Mouse (Mus musculus) kidney, embryonic 16.5 days (tissue): ENCODE results near the gene Avp. TPM values are rescaled to one million over a fixed set of nuclear protein-coding genes. Genes with fewer than 3 reads are reported as not detected.

ENCODE experiments used
- ATAC-seq: fragments of 200-750 bp; cut with Nextera tagmentation; 2 replicates; pipeline ENCODE4 v1.8.0; 2017; ENCODE audit warnings: moderate TSS enrichment; ENCODE audit not compliant: low FRiP score, low TSS enrichment
- H3K27ac ChIP-seq: fragments of 300-500 bp; sonication (generic); 2 replicates; pipeline ENCODE4 v1.5.1; 2014; ENCODE audit warnings: low read length
- H3K27me3 ChIP-seq: fragments of 300-500 bp; sonication (generic); 2 replicates; pipeline ENCODE4 v1.6.1; 2014; ENCODE audit warnings: low read length, control low read depth, mixed read lengths; ENCODE audit not compliant: insufficient read depth
- H3K36me3 ChIP-seq: fragments of 300-500 bp; sonication (generic); 2 replicates; pipeline ENCODE4 v1.6.1; 2014; ENCODE audit warnings: low read length, control low read depth, mixed read lengths; ENCODE audit not compliant: insufficient read depth
- H3K4me1 ChIP-seq: fragments of 300-500 bp; sonication (generic); 2 replicates; pipeline ENCODE4 v1.6.1; 2014; ENCODE audit warnings: low read length, control low read depth, mixed read lengths; ENCODE audit not compliant: insufficient read depth
- H3K4me2 ChIP-seq: fragments of 300-500 bp; sonication (generic); replicated peaks from 2 replicates; pipeline ENCODE4 v1.6.1; 2014; ENCODE audit warnings: low read depth, low read length
- H3K4me3 ChIP-seq: fragments of 300-500 bp; sonication (generic); 2 replicates; pipeline ENCODE4 v1.5.1; 2014; ENCODE audit warnings: mild to moderate bottlenecking, low read length
- H3K9ac ChIP-seq: fragments of 300-500 bp; sonication (generic); replicated peaks from 2 replicates; pipeline ENCODE4 v1.6.1; 2014; ENCODE audit warnings: low read length
- H3K9me3 ChIP-seq: fragments of 300-500 bp; sonication (generic); 2 replicates; pipeline ENCODE4 v1.6.1; 2016; ENCODE audit warnings: low read length, control low read depth
- WGBS: fragments of 180-500 bp; shearing (Covaris S2); extraction: QIAGEN DNeasy Blood & Tissue Kit; methylation state at CpG from one replicate; pipeline ENCODE4 v1.1.7; 2014; 5-methylcytosine and 5-hydroxymethylcytosine counted together
- polyA plus RNA-seq: library from polyadenylated mRNA; unstranded; fragments of >200 nt; fragmentation: Nextera tagmentation; extraction: Ambion mirVana; gene quantifications from 2 replicates; pipeline ENCODE4 v1.2.1, GENCODE M21; 2015

The Avp gene
- polyA plus RNA-seq, 1 experiment from 2014 or later, result not detected

DNA sequence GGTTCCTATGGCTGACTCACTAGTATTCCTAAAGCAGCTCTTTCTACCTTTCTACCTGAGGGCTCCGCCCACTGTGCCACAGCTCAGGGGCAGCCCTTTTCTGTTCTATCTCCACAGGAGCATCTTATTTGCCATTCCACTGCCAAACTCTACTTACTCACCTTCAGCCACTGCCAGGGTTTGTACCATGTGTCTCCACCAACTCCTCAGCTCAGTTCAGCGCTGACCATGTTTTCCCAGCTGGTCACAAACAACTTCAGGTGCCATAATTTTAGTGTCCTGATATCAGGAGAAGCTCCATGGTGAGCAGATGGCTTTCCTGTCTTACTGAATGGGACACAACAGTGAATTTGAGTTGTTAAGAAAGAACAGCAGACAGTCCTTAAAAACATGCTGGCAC, 24.9 kb downstream of the Avp start:
- Histone ChIP-seq H3K4me1 (no peaks in the 10 kb centered on the region), H3K4me3 (no peak overlapping the region), H3K4me2 (no peak overlapping the region), H3K27ac (no peak overlapping the region), H3K27me3 (no peaks in the 10 kb centered on the region), H3K9ac (no peak overlapping the region), H3K36me3 (peaks cover 29% of the 10 kb centered on the region), H3K9me3 (no peaks in the 10 kb centered on the region)
- ATAC-seq, result no peak
- WGBS, result 96% methylated on average over 2 of the region's 2 CpGs

- Histone ChIP-seq H3K4me3 (no peak overlapping the region), H3K27ac (no peak overlapping the region), H3K36me3 (peaks cover 36% of the 10 kb centered on the region), H3K4me1 (no peaks in the 10 kb centered on the region), H3K9ac (no peak overlapping the region), H3K27me3 (no peaks in the 10 kb centered on the region), H3K9me3 (no peaks in the 10 kb centered on the region), H3K4me2 (no peak overlapping the region)
- 76% methylated on average over 1 of the region's 1 CpGs for WGBS
- ATAC-seq, result no peak
Observed at GRCm38 (mm10) chr2:130556292-130556691, 26.1 kb downstream of the Avp start.

DNA sequence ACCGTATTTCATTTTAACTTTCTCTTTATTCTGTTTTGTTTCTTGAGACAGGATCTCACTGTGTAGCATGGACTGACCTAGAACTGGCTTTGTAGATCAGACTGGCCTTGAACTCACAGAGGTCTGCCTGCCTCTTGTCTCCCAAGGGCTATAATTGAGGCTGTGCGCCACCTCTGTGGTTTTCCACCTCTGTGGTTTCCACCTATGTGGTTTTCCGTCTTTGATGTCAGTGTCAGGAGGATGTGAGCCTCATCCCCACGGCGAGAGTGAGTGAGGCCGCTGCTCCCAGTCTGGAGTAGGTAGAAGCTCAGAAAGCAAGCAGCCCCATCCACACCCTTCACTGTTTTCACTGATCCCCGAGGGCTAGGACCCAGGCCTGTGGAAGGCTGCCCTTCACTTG, 27.5 kb downstream of the Avp start:
- no peaks in the 10 kb centered on the region for H3K4me1 ChIP-seq

GRCm38 (mm10) chr2:130546957-130547356, 35.4 kb downstream of the Avp start:
- peaks cover 65% of the 10 kb centered on the region for H3K36me3 ChIP-seq
- no peak overlapping the region for H3K27ac ChIP-seq
- H3K4me1 ChIP-seq, result no peaks in the 10 kb centered on the region
- WGBS, result 86% methylated on average over 8 of the region's 8 CpGs
- H3K9ac ChIP-seq, result no peak overlapping the region
- ATAC-seq, result no peak
- no peaks in the 10 kb centered on the region for H3K9me3 ChIP-seq
- H3K27me3 ChIP-seq, result no peaks in the 10 kb centered on the region
- H3K4me3 ChIP-seq, result no peak overlapping the region
- no peak overlapping the region for H3K4me2 ChIP-seq

More for the DNA sequence above, 27.5 kb downstream of the Avp start:
- 82% methylated on average over 7 of the region's 7 CpGs for WGBS
- Histone ChIP-seq H3K4me2 (no peak overlapping the region), H3K27ac (no peak overlapping the region), H3K36me3 (peaks cover 36% of the 10 kb centered on the region), H3K9me3 (no peaks in the 10 kb centered on the region), H3K4me3 (no peak overlapping the region), H3K9ac (no peak overlapping the region), H3K27me3 (no peaks in the 10 kb centered on the region)
- ATAC-seq, result no peak

GRCm38 (mm10) chr2:130540266-130540665, 42.1 kb downstream of the Avp start:
- H3K36me3 ChIP-seq, result peaks cover 66% of the 10 kb centered on the region

DNA sequence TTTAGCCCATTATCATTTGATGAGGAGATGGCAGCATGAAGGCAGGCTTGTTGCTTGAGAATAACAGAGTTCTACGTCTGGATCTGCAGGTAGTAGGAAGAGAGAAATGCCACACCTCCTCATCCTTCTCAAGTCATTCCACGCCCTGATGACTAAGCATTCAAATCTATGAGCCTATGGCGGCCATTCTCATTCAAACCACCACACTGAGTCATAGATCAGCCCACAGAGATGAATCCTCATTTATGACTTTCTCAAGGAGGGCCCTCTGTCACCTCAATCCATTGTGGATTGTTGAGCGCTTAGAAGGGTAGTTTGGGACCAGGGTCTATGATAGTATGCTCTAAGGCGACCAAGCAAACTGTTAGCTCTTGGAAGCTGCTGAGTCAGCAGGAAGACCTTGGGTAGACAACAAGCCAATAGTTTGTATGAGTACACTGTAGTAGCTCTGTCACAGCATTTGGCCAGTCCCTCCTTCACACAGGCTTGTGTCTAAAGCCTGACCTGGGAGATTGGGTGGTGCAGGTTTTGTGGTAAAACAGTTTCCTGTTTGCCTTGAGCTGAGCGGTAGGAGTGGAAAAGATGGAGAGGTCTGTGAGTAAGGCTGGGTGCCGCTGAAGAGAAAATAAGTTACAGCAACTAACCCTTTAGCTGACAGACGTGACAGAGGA, 43.3 kb downstream of the Avp start:
- H3K9ac ChIP-seq, result no peak overlapping the region
- peaks cover 59% of the 10 kb centered on the region for H3K36me3 ChIP-seq
- ATAC-seq, result no peak
- no peak overlapping the region for H3K4me3 ChIP-seq
- H3K27me3 ChIP-seq, result no peaks in the 10 kb centered on the region
- H3K9me3 ChIP-seq, result no peaks in the 10 kb centered on the region
- no peak overlapping the region for H3K4me2 ChIP-seq
- WGBS, result 94% methylated on average over 8 of the region's 8 CpGs
- no peaks in the 10 kb centered on the region for H3K4me1 ChIP-seq
- no peak overlapping the region for H3K27ac ChIP-seq

More at GRCm38 (mm10) chr2:130540266-130540665, 42.1 kb downstream of the Avp start:
- no peaks in the 10 kb centered on the region for H3K4me1 ChIP-seq
- no peak overlapping the region for H3K9ac ChIP-seq
- H3K9me3 ChIP-seq, result no peaks in the 10 kb centered on the region
- no peak overlapping the region for H3K27ac ChIP-seq
- no peaks in the 10 kb centered on the region for H3K27me3 ChIP-seq
- 80% methylated on average over 9 of the region's 9 CpGs for WGBS
- H3K4me2 ChIP-seq, result no peak overlapping the region
- no peak overlapping the region for H3K4me3 ChIP-seq
- ATAC-seq, result no peak

- 77% methylated on average over 3 of the region's 3 CpGs for WGBS
Observed at GRCm38 (mm10) chr2:130536890-130537289, 45.5 kb downstream of the Avp start.

GRCm38 (mm10) chr2:130535017-130535416, 47.3 kb downstream of the Avp start:
- Histone ChIP-seq H3K27me3 (no peaks in the 10 kb centered on the region), H3K4me1 (no peaks in the 10 kb centered on the region), H3K4me2 (no peak overlapping the region), H3K36me3 (peaks cover 32% of the 10 kb centered on the region; the same call in 1 of the 2 replicates), H3K27ac (no peak overlapping the region), H3K9ac (no peak overlapping the region), H3K9me3 (no peaks in the 10 kb centered on the region), H3K4me3 (no peak overlapping the region)
- WGBS, result 92% methylated on average over 6 of the region's 6 CpGs
- no peak for ATAC-seq

More at GRCm38 (mm10) chr2:130536890-130537289, 45.5 kb downstream of the Avp start:
- Histone ChIP-seq H3K4me1 (no peaks in the 10 kb centered on the region), H3K27me3 (no peaks in the 10 kb centered on the region), H3K27ac (no peak overlapping the region), H3K4me2 (no peak overlapping the region), H3K36me3 (peaks cover 50% of the 10 kb centered on the region), H3K9me3 (no peaks in the 10 kb centered on the region), H3K4me3 (no peak overlapping the region), H3K9ac (no peak overlapping the region)
- ATAC-seq, result no peak

- H3K4me1 ChIP-seq, result no peaks in the 10 kb centered on the region
- peaks cover 16% of the 10 kb centered on the region for H3K36me3 ChIP-seq
- no peak overlapping the region for H3K27ac ChIP-seq
- WGBS, result 84% methylated on average over 2 of the region's 2 CpGs
- H3K4me2 ChIP-seq, result no peak overlapping the region
- no peak overlapping the region for H3K9ac ChIP-seq
- no peak for ATAC-seq
- no peaks in the 10 kb centered on the region for H3K9me3 ChIP-seq
- H3K4me3 ChIP-seq, result no peak overlapping the region
- no peaks in the 10 kb centered on the region for H3K27me3 ChIP-seq
Observed at GRCm38 (mm10) chr2:130532201-130532600, 50.2 kb downstream of the Avp start.
